Mouse (Mus musculus) layer of hippocampus, adult 9-10 months (tissue): ENCODE data around the gene Ttc4.

ENCODE experiments used
- DNase-seq: peaks from one replicate; pipeline ENCODE4 v3.0.0; 2022; ENCODE audit warnings: low spot score

The Ttc4 gene

GRCm38 (mm10) chr4:106650833-106651527, 27.8 kb downstream of the Ttc4 start, which contains the start of gene Pars2:
Gene Pars2, plus strand, starts transcription at chr4:106651069.
- peak; percentile 87 for DNase-seq

- DNase-seq = no peak
These were observed 31.6 kb downstream of the Ttc4 start for GRCm38 (mm10) chr4:106647137-106647536.

DNA sequence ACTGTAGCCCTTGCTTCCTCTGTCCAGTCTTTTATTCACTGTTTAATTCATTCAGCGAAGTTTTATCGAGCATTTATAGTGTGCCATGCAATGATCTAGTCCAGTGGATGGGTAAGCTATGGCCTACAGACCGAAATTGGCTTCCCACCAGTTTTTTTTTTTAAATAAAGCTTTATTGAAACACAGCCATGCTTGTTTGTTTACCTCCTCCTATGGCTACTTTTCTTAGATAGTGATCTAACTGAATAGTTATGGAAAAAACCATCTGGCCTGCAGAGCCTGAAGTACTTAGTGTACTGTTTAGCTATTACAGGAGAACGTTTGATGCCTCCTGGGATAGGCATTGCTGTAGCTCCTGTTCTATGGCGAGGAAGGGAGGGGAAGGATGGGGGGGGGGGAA, 32.9 kb downstream of the Ttc4 start:
- no peak for DNase-seq

DNA sequence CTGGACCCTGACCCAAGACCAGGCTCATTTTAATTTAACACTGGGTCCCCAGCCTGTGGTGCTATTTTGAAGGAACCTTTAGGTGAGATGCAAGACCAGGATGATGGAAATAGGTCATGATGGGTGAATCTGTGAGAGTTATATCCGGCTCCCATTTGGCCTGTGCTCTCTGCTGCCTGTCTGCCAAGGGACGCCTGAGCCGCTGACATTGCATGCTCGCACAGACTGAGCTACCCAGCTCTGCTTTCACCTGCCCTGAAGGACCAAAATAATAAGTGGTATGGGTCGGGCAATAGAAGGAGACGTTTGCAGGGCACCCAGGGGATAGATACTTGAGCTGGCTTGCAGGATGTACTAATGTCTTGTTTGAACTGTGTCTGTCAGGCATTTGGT, 34.5 kb downstream of the Ttc4 start:
- no peak for DNase-seq

DNA sequence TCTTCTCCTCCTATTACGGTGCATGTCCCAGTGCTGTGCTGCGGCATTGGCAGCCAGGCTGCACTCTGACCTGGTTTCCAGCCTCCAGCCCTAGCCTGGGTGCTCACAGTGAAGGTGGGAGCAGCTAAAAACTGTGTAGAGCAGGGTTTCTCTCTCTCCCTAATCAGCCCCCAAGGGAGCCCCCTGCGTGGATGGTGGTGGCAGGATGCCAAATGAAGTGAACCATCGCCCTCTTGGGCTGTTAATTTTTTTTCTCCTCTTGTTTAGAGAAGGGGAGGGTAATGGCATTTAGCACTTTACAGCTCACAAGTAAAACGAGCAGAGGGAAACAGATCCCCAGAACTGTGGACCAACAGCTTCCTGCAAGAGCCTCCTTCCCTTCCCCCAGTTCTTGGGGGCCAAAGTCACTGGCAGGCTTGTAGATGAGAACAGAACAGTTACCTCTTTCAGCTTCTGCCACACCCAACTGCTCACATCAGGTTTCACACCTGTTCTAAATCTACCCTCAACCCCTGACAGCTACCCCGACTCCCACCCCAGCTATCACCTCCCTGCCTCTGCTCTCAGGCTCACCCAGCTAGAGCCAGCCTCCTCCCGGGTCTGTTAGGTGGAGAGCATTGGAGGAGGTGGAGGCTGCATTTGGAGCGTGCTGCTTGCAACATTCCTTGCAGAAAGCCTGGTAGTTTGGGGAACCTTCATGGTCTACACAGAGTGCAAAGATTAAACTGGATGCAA, 35.1 kb downstream of the Ttc4 start:
- DNase-seq = no peak

DNA sequence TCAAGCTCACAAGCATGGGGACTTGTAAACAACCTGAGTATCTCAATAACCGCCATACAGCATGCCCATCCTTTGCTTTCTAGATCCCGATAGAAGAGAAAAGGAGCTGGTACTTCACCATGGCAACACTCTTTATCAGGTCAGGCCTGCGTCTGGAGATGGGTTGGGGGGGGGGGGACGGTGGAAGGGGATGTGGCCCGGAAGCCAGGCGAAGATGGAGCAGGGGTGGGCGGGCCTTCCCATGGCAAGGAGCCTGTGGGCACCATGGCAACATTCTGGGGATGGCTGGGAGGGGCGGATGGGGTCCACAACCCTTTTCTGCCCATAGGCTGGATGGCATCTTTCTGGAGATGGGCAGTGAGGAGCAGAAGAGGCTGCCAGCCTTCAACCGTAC, 44.7 kb downstream of the Ttc4 start:
- DNase-seq = no peak

GRCm38 (mm10) chr4:106633281-106634085, 45.3 kb downstream of the Ttc4 start:
- no peak for DNase-seq

GRCm38 (mm10) chr4:106632313-106632712, 46.4 kb downstream of the Ttc4 start:
- DNase-seq = no peak

DNA sequence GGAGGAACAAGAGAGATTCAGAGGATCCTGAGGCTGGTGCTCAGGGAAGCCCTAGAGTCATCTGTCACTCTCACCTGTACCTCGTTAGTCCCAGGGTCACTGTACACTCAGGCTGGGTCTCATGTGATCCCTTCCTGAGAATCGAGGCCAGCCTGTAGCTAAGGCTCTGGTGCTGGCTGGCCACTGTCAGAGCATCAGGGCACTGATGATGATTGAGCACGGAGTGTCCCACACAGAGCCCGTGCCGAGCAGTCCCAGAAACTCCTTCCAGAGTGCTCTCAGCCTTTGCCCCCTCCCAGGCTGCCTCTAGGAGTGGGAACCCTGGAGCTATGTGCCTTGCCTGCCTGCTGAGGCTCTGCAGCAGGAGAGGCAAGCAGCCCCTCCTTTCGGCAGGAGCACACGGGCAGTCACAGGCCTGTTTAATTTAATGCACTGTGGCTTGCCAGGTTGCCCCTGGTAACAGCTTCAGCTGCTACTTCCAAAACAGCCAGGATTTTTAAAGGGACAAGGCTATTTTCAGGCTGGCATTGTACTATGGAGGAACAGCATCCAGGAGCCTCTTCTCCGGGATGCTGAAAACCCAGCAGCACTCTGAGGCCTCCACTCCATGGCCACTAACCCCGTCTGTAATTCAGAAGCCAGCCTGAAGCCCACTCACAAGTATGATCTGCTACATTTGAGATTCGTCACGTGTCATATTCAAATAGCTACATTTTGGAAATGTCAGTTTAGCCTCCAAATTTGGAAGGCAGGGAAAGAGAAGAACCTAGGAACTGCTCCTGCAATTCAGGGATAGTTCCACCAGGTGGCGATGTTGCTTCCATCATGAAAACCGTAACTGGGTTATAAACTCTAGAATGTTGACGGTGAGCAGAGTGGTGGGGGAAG, 48.2 kb downstream of the Ttc4 start:
- DNase-seq = peak; percentile 97

DNA sequence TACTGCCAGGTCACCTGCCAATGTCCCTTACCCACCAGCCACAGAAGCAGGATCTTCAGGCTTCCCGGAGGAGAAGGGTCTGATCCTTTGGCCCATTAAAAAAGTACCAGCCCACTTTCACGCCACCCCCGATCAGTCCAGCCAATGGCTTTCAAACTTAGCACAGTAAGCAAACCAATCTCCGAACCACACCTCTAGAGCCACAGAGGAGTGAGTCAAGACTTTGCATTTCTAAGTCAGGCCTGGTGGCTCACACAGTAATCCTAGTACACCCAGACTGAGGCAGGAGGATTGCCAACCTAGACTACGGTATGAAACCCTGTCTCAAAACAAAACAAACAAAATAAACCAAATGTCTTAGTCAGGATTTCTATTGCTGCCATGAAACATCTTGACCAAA, 49.4 kb downstream of the Ttc4 start:
- DNase-seq = no peak

DNA sequence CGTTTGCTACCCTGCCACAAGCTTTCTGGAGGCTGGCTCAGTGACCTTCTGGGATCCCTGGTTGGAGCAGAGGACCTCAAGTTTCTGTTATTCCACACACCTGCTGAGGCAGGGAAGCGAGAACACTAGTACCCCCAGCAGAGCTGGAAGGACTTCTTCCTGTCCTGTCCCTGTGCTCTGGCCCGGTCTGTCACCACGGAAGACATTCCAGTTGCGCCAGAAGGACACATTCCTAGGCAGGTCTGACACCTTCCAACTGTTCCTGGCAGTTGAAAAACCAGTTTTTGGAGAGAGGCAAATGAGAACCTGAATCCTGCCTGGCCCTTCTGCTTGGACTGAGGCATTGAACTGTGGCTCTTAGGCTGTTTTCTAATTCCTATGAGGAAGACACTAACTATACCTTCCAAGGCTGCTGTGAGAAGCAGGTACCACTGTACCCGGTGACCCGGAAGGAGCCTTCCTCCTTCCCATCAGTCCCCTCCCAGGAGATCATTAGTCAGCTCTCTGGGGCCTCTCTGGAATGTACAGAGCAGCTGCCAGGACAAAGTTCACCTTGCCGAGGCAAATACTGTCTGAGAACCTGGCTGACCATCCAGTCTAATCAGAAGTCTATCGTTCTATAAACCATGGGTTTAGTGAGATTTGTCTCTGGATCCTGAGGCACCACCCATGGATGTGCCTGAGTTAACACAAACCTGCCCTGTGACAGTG, 49.9 kb downstream of the Ttc4 start:
- no peak for DNase-seq

DNA sequence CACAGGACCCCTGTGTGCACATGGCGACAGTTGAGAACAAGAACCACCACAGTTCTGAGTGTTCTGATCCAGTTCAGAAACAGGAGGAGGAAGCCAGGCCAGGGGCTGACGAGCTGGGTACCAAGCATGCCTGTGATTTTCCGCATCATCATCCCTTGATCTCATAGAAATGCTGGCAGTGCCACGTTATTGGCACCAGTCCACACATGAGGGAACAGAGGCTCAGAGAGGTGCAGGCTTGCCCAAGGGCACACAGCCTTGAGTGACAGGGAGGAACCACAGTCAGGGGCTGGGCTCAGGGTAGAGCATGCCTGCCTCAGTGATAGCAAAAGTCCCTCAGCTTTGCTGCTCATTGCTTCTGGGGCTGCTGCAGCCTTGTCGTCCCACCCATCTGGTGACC, 50.9 kb downstream of the Ttc4 start:
- DNase-seq = no peak

DNA sequence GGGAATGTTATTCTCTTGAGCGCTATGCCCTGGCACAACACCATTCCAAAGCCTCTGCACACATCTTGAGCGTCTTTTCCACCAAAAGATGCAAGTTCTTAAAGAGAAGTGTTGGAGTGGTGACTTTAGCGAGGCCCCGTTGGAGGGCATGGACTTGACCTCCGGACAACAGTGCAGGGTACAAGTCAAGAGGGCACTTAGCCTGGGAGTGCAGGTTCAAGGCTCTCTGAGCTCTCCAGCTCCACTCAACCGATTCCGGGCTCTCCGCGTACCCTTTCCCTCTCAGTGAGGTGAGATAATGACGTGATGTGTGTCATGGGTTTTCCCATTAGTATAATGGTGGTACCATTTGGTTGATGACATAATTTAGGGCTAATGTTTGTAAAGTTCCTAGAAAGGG, 54.5 kb downstream of the Ttc4 start:
- no peak for DNase-seq

- DNase-seq = no peak
These were observed 56.0 kb downstream of the Ttc4 start for GRCm38 (mm10) chr4:106622712-106623111.

- no peak for DNase-seq
These were observed 56.7 kb downstream of the Ttc4 start, which contains the start of gene Ttc22 for GRCm38 (mm10) chr4:106622030-106622493. Gene Ttc22, plus strand, starts transcription at chr4:106622432.

GRCm38 (mm10) chr4:106621428-106621827, 57.3 kb downstream of the Ttc4 start:
- no peak for DNase-seq

- no peak for DNase-seq
These were observed 59.8 kb downstream of the Ttc4 start for GRCm38 (mm10) chr4:106618898-106619297.

DNA sequence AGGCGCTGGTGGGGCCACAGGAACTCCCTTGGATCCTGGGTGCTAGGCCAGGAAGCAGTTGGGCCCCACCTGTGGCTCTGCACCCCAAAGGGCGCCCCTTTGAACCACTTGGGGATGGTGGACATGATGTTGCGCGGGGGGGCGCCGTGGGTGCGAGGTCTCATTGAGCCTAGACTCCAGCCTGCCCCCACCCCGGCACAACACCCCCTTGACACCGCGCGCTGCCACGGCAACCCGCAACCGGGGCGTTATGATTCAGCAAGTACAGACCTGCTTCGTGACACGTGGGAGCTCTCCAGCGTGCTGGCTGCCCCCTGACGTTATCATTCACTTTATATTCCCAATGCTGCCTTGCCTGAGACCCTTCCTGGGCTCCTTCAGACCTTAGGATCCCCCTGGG, 61.7 kb downstream of the Ttc4 start, which contains the start of gene Lexm:
Gene Lexm, minus strand, starts transcription at position 186 of the 400 bp plus-strand sequence.
- DNase-seq = no peak

DNA sequence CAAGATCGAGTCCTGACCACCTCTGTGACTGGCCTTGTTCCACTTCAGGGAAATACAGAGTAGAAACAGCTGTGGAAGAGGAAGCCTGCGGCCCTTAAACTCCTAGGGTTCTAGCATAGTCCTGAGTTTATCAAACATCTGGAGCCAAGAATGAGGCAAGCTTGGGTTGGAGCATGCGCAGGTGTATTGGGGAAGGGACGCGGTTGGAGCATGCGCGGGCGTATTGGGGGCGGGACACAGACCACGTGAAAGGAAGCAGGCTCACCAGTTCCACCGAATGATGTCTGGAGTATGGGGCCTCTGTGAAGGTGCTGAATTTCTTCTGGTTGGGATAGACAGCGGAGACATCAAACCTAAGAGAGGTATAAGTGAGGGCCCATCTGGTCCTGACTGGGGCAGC, 63.1 kb downstream of the Ttc4 start:
- DNase-seq = no peak

- DNase-seq = no peak
These were observed 63.9 kb downstream of the Ttc4 start for GRCm38 (mm10) chr4:106614881-106615280.
